Mouse (Mus musculus): ENCODE results near the gene Ubxn7.

Ubxn7 gene

DNA sequence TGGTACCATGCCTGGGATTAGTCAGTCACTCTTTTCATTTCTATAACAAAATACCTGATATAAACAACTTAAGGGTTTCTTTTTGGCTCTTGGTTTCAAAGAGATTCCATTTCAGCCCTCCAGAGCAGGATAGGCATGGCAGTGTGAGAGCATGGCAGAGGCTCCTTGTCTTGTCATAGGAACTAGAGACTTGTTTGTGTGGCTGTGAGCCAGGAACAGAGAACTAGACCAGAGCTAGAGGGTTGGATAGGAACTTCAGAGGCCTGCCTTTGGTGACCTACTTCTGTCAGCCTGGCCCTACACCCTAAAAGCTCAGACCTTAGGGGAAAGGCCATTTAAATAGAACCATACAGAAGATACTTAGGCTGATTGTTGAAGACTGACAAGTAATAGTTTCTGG lies 50.8 kb downstream of the Ubxn7 start:
- DNase-seq (ENCODE audit: low read depth), result no peak

DNA sequence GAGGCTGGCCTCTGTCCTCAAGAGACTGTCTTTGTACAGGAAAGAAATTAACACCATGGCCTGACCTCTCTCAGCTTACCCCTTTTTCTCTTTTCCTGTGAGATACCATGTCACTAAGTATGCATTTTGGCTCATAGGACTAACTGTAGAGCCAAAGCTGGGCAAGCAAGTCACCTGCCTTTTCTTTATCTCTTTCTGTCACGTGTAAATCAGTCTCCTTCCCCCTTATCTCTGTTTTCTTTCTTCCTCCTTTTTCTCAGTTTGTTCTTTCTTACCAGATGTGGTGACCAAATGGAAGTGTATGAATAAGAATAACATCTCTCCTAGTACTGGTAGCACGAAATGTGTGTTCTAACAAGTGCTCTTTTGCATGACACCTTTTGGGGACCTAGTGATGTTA lies 52.8 kb downstream of the Ubxn7 start:
- no peak for DNase-seq (ENCODE audit: low read depth)

DNA sequence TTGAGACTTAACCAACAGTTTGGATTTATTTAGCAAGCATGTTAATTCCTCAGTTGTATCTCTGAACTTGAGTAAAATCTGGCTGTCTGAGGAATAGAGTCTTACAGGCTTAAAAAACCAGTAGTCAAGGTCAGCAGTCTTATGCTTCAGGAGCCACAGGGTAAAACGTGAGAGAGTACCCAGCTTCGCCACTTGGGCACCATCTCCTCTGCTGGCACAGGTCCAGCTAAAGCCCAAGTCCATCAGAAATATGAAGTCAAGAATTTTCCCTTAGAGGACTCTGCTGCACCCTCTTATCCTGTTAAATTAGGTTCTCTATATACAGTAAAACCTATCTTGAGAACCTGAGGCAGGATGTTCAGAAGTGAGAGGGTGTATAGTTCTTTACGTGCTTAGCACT lies 54.8 kb downstream of the Ubxn7 start:
- no peak for DNase-seq (ENCODE audit: low read depth)

DNA sequence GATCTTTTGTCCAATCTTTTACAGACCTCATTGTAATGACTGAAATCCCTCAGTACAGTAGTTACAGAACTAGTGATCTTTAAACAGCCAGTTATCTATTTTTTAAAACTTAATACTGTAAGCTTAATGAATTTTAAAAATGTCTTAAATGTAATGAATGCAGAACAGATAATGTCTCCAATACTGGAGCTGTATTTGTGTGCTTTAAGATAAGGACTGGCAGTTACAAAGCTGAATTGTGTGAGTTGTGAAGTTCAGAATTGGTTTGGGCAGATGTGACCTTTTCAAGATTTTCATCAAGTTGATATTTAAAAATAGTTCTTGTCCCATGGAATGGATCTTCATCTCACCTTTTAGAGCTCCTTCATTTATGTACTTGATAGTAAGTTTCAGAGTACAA lies 57.0 kb downstream of the Ubxn7 start:
- no peak for DNase-seq (ENCODE audit: low read depth)

DNA sequence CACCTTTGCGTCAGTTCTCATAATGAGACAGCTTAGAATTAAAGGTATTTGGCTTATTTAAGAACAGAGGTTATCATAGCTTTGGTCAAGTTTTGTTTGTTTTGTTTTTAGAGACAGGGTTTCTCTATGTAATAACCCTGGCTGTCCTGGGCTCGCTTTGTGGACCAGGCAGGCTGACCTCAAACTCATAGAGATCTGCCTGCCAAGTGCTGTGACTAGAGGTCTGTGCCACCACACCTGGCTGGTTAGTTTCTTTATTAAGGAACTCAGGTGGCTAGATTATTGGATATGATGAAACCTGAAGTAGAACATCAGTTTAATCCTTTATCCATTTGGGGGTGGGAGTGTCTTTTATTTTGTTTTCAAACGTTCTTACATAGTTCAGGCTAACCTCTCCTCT lies 57.8 kb downstream of the Ubxn7 start:
- DNase-seq (ENCODE audit: low read depth), result no peak

DNA sequence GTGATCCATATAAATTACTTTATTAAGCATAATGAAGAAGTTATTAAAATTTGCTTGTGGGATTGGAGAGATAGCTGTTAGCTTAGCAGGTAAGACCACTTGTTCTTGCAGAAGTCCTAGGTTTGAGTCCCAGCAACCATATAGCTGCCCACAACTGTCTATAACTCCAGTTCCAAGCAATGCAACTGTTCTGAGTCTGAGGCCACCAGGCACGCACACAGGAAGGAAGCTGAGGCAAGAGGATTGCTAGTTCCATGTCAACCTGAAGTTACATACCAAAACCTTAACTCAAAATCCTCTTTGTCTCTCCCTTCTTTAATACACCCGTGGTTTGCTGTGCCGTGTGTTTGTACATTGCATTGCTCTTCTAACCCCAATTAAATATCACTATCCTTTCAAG lies 58.8 kb downstream of the Ubxn7 start:
- no peak for DNase-seq (ENCODE audit: low read depth)

DNA sequence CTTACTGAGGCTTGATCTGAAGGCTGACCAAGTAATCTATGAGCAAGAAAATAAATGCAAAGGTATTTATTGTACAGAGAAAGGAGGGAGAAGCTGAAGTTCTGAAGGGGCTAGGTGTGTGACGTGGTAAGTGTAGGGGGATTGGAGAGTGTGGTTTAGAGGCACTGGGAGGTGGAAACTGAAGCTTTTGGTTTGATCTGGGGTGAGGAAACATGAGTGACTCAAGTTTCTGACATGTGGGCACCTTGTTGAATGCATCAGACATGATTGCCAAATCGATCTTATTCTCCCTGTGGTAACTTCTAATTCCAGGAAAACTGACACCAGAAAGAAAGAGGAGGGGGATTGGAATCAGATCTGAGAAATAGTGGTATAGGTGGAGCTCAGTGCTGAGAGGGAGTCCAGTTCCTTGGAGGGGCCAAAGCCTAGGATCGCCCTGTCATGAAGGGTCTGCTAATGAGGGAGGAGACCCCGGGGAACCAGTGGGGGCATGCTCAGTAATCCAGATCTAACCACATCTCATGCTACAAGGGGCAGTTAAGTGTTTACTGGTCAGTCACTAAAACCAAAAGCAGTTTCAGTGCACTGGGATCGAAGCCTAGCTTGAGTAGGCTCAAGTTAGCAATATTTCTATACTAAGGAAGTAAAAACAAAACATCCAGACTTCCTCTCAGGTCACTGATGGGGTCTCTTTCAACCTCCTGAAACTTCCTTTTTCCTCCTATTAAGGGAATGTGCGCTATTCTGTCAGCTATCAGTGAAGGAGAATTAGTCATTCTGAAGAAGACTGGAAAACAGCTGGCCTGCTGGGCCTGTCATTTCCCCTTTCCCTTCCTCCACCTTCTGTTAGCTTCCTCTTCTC lies 63.9 kb downstream of the Ubxn7 start:
- DNase-seq (ENCODE audit: low read depth), result no peak

DNA sequence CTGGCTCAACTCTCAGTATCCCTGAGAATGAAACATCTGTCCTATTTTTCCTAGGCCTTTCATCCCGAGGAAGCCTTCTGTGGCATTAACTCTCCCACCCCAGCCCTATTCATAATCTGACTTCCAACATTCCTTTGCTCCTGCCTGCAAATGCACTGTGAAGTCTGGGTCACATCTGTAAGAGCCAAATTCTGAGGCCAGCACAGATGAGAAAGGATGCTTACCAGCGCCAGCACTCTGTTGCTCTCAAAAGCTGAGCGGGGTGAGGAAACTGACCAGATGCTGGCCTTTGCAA lies 64.4 kb downstream of the Ubxn7 start:
- no peak for DNase-seq (ENCODE audit: low read depth)

DNA sequence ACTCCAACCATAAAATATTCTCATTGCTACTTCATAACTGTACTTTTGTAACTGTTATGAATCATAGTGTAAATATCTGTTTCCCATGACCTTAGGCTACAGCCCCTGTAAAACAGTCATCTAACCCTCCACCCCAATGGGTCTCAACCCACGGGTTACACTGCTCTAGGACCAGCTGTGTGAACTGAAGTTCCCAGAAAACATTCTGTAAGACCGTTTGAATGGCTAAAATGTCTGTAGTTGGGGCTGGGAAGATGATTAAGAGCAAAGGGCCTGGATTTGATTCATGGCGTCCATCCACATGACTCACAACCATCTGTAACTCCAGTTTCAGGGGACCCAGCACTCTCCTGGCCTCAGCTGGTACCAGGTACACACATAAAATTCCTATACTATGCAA lies 66.1 kb downstream of the Ubxn7 start:
- no peak for DNase-seq (ENCODE audit: low read depth)

DNA sequence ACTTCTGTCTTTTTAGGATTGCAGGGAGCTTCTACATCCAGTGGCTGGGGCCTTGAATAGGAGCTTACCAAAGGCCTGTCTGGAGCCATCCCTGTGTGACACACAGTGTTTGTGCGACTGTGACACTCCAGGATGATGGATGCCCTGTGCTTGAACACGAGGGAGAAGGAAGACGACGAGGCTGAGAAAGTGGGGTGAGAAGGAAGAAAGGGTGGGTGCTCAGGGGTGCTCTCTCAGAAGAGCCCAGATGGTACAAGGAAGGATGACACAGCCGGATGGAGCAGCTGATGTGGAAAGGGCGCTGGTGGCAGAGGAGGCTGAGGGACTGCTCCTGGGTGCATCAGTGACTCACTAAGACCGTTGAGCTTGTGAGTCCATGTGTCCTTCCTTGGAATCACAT lies 68.2 kb downstream of the Ubxn7 start, which contains the start of gene Tm4sf19:
TSS of gene Tm4sf19 (plus strand) at position 240 of the 400 bp plus-strand sequence.
- DNase-seq (ENCODE audit: low read depth), result no peak

DNA sequence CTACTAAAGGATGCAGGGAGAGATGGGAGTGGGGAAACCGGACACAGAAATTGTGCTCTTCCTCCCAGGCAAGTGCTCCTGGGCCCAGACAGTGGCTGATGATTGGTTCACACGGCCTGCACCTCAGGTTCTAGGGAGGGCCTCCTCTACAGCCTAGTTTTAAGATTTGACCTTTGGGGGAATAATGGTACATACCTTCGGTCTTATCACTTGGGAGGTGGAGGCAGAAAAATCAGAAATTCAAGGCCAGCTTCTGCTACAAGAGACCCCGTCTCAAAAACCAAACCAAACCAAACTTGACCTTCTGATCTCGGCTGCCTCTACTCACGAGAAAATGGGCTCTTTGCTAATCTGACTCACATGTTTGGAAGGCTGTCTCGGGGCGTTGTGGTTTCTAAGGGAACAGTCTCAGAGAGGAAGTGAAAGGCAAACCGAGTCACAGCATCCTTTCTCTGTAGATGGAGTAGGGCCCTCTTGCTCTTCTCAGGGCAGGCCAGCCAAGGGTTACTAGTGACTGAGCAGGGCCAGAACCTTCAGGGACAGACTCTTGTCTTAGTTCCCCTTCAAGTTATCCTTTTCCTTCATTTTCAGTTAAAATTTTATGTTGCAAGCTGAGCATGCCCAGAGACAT lies 69.4 kb downstream of the Ubxn7 start:
- no peak for DNase-seq (ENCODE audit: low read depth)

DNA sequence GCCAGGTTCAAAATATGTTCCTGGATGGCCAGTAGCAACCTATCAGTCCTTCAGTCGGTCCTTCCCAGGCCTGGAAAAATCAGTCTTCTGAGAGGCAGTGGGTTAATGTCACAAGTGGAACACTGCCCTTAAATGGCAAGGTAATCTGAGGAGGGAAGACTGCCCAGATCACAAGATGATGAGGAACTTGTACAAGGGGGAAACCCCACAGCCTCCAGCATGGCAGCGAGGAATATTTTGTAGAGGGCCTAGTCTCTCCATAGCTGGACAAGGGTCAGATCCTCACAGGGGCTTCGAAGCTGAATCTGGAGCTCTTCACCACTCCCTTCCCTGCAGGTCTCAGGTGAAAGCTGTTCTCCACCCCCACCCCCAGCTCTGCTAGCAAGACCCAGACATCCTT lies 70.8 kb downstream of the Ubxn7 start:
- no peak for DNase-seq (ENCODE audit: low read depth)

DNA sequence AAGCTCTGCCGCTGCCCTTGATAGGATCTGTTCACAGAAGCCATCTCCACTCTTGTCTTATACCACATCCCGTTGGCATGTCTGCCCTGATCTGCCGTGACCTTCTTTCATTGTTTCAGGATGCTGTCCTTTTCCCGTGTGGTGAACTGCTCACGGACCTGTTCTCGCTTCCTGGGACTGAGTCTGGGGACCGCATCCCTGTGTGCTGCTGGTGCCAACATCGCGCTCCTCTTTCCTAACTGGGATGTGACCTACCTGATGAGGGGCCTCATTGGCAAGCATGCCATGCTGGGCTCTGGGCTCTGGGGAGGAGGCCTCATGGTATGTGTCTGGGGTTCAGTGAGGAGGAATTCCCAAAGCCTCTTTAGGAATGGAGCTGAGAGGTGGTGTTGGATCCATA lies 73.7 kb downstream of the Ubxn7 start:
- no peak for DNase-seq (ENCODE audit: low read depth)

DNA sequence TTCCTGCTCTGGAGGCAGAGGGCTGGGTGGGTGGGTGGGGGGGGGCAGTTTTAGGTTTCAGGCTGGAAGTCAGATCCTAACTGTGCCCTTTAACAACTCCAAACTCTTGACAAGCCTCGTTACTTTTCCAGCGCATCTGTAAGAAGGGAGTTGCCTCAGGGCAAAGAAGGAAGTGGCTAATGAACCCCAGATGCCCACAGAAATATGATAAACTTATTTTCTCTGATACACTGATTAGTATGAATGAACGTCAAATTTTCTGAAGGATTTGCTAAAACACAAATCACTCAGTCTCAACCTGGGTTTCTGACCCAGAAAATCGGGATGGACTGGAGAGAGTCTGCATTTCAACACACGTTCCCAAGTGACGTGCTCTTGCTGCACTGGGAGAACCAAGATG lies 74.6 kb downstream of the Ubxn7 start:
- no peak for DNase-seq (ENCODE audit: low read depth)

DNA sequence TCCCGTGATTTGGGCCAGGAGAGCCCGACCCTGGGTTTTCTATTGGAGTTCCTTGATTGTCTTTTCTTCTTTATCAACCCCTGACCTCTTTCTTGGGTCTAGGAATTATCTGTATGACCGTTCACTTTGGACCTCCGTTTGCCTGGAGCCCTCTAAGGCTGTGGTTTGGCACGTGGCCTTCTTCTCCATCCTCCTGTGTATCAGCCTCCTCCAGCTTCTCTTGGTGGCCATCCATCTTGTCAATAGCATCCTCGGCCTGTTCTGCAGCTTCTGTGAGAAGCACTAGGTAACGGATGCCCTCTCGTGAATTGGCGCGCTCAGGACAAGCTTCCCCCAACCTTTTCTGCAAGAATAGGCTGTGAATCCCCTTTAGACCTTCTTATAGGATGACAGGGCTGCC lies 75.7 kb downstream of the Ubxn7 start:
- no peak for DNase-seq (ENCODE audit: low read depth)

DNA sequence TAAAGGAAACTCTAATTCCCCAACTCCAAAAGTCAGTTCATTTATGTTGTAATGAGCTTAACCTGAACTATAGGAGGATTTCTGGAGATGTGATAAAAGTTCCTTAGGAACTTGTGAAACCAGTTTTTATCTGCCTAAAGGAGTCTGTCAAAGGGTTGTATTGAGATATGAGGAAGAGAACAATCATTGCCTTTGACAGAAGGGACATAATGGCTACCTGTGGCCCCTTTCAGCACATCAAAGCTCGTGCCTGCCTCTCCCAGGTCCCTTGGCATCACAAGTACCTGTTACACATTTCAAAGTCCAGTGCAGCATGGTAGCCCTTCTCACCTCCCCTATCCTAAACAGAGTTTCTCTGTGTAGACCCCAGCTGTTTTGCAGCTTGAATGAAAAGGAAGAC lies 85.4 kb downstream of the Ubxn7 start:
- DNase-seq (ENCODE audit: low read depth), result no peak

DNA sequence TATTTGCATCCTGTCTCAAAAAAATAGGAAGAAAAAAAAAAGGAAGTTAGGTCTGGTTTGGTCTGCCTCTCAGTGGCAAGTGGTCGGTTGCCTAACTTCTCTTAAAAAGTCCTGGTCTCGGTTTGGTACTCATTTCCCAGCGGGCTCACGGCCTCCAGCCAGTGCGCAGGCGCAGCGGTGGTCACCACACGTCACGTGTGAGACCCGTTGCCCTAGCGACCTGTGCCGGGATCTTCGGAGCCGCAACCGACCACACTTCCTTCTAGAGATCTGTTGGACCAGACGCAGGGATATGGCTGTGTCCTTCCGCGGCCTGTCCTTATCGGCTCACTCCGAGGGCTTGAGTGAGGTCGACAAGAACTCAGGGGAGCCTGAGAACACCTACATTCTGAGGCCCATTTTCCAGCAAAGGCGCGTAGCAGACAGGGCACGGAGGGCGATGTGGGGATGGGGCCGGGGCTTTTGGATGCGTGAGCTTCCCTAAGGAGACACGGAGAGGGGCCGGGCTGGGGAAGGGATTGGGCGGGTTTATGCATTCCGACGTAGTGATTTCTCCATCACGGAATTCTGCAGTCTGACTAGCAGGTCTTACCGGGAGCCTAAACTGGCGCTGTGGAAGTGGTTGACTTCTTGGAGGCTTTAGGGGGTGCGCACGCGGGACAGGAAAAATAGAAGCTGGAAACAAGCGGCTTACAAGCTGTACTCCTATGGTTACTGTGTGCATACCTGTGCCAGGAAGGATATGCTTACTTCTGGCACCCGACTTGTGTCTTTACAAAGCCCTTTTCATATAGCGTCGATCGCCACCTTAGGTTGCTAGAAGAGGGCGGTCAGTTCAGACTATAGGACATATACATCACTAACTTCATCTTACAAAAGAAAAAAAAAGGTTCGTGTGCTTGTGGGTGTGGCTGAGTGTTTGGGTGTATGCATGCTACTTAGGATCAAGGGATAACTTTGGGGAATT lies 87.7 kb downstream of the Ubxn7 start, which contains the start of gene Tctex1d2:
TSS of gene Tctex1d2 (plus strand) at position 186 of the 967 bp plus-strand sequence.
- DNase-seq (ENCODE audit: low read depth), result peak; percentile 83

DNA sequence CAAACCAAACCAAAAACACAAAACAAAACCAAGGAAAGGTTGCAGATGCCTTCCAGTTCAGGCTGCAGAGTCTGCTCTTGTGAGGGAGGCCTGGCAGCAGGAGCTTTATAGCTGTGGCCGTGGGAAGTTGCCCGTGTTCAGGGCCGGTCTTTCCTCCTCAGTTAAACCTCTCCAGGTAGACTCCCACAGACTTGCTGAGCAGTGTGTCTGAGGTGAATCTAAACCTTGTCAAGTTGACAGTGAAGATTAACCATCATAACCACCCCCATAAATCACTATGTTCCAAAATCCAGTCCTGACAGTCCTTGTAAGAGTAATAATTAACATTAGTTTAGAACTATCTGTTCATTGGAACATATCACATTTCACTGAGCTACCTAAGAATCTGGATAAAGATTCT lies 95.4 kb downstream of the Ubxn7 start:
- no peak for DNase-seq (ENCODE audit: low read depth)

DNA sequence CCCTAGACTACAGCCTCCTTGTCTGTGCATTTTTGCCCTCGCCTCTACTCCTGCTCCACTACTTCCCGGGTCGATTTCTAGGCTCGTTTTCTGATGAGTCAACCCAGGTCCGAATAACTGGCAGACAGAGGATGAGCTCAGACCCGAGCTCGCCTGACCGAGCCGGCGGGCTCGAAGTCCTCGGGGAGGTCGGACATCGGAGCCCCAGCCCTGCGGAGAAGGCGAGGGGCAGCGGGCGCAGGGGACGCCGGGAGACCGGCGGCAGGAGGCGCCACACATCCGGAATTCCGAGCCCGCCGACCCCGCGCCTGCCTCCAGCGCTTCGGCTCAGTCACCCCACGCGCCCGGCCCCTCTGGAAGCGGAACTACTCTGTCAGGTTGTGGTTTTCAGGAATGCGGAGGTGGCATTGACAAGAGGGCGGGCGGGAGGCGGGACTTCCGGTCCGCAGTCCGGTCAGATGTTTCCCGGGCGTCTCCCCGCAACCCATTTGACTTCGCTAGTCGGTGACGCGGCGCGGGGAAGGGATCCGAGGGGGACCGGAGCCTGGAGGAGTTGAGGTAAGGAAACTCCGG lies 98.5 kb downstream of the Ubxn7 start, which contains the start of gene Pcyt1a:
TSS of gene Pcyt1a (plus strand) at position 448 of the 573 bp plus-strand sequence.
- DNase-seq (ENCODE audit: low read depth), result peak; percentile 88

DNA sequence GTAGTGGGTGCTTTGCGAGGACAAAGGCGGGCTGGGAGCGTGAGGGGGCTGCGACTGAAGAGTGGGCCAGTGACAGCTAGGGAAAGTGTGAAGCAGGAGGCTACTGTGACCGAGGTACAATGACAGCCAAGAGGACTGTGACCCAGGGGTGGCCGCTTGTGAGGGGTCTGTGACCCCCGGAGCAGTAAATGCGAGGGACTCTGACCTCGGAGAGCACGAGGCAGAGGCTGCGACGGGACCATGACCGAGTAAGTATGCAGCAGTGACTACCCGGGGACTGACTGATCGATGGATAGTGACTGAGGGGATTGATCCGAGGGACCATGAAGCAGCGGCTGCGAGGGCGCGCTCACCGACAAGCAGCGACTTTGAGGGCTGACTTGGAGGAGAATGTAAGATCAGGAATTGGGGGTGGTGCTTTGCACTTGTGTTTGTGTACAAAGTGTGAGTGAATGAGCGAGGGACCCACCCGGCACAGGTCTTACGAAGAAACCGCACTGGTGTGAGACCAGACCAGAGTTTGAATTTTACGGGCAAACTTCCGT lies 99.1 kb downstream of the Ubxn7 start:
- no peak for DNase-seq (ENCODE audit: low read depth)

DNA sequence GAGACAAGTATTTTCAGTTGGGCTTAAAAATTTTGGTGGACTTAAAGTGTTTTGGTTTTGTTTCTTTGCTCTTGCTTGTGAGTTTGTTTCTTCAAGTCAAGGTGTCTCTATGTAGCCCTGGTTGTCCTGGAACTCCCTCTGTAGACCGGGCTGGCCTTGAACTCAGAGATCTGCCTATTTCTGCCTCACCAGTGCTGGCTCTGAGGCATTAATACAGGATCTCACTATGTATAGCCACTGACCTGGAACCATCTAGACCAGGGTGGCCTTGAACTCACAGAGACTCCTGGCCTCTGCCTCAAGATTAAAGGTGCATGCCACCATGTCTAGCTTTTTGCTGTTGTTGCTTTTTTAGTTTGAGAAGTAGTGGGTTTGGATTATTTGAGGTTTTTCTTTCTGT lies 99.9 kb downstream of the Ubxn7 start:
- no peak for DNase-seq (ENCODE audit: low read depth)

DNA sequence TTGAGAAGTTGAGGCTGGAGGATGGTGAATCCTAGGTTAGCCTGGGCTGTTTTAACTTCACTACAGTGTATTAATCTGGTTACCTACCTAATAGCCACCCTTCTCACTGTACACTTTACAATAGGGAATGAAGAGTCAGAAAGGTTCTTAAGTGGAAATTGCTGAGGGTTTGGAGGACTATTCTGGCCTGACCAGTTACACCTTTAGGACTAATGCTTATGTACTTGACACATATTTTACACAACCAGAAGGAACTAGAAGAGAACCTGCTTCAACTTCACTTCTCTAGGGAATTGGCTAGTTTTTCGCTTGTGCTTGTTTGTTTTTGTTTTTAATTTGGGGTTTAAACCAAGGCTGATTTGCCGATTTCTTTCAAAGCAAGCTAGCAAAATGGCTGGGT lies 101.1 kb downstream of the Ubxn7 start:
- DNase-seq (ENCODE audit: low read depth), result no peak
